Mouse (Mus musculus) intestine, postnatal 0 days (tissue): ENCODE measurements around the gene Ezh2. TPM values are rescaled to one million over a fixed set of nuclear protein-coding genes. Genes with fewer than 3 reads are reported as not detected.

Experiments
- ATAC-seq: fragments of 200-750 bp; cut with Nextera tagmentation; 2 replicates; pipeline ENCODE4 v1.8.0; 2017; ENCODE audit warnings: mild to moderate bottlenecking, moderate TSS enrichment, moderate library complexity
- H3K27ac ChIP-seq: fragments of 300-500 bp; sonication (generic); 2 replicates; pipeline ENCODE4 v1.5.1; 2014; ENCODE audit warnings: mild to moderate bottlenecking, low read depth, low read length, moderate library complexity
- H3K27me3 ChIP-seq: fragments of 300-500 bp; sonication (generic); replicated peaks from 2 replicates; pipeline ENCODE4 v1.6.1; 2014; ENCODE audit warnings: low read length, mixed read lengths; ENCODE audit not compliant: control insufficient read depth, insufficient read depth
- H3K36me3 ChIP-seq: fragments of 300-500 bp; sonication (generic); 2 replicates; pipeline ENCODE4 v1.6.1; 2014; ENCODE audit warnings: mild to moderate bottlenecking, moderate library complexity; ENCODE audit not compliant: control insufficient read depth, insufficient read depth
- H3K4me1 ChIP-seq: fragments of 300-500 bp; sonication (generic); replicated peaks from 2 replicates; pipeline ENCODE4 v1.6.1; 2014; ENCODE audit warnings: antibody characterized with exemption, low read length, mixed read lengths; ENCODE audit not compliant: control insufficient read depth, insufficient read depth
- H3K4me2 ChIP-seq: fragments of 300-500 bp; sonication (generic); replicated peaks from 2 replicates; pipeline ENCODE4 v1.6.1; 2014; ENCODE audit warnings: low read depth, mild to moderate bottlenecking, moderate library complexity
- H3K4me3 ChIP-seq: fragments of 300-500 bp; sonication (generic); 2 replicates; pipeline ENCODE4 v1.5.1; 2014; ENCODE audit warnings: low read depth, low read length
- H3K9ac ChIP-seq: fragments of 300-500 bp; sonication (generic); 2 replicates; pipeline ENCODE4 v1.6.1; 2014; ENCODE audit warnings: mild to moderate bottlenecking, low read depth, low read length
- H3K9me3 ChIP-seq: fragments of 300-500 bp; sonication (generic); 2 replicates; pipeline ENCODE4 v1.6.1; 2016; ENCODE audit warnings: mixed run types; ENCODE audit not compliant: control insufficient read depth
- CTCF ChIP-seq: sonication (generic); IDR thresholded peaks from 2 replicates; pipeline ENCODE4 v1.5.1; 2016; ENCODE audit warnings: low read depth, mild to moderate bottlenecking, control low read depth, antibody characterized with exemption, moderate library complexity
- WGBS: fragments of 180-500 bp; shearing (Covaris S2); extraction: QIAGEN DNeasy Blood & Tissue Kit; methylation state at CpG from one replicate; pipeline ENCODE4 v1.1.7; 2014; 5-methylcytosine and 5-hydroxymethylcytosine counted together
- polyA plus RNA-seq: library from polyadenylated mRNA; unstranded; fragments of >200 nt; fragmentation: Nextera tagmentation; extraction: Ambion mirVana; gene quantifications from 2 replicates; pipeline ENCODE4 v1.2.1, GENCODE M21; 2015

The Ezh2 gene
- polyA plus RNA-seq, 1 experiment from 2014 or later = 38.7 TPM

DNA sequence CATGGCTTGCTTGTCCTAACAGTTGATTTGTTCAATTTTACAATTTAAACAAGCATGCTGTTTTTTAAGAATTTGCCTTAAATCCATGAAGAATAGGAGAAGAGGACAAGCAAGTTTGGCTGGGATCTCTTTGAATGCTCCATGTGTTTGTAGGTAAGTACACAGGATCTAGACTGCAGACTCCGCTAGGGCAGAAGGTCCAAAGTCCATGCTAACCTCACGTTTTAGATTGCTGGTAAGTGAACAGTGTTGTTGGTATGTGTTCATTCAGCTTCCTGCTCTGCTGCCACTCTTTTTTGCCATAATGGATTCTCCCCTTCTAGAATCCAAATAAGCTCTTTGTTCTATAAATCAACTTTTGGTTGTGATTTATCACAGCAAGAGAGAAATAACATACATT is 68.0 kb downstream of the Ezh2 start:
- no peak overlapping the region for H3K4me2 ChIP-seq
- no peaks in the 10 kb centered on the region for H3K27me3 ChIP-seq
- H3K9ac ChIP-seq = no peak overlapping the region
- H3K36me3 ChIP-seq = peaks cover 49% of the 10 kb centered on the region
- H3K9me3 ChIP-seq = no peaks in the 10 kb centered on the region
- no peak for TF ChIP-seq CTCF
- 34% methylated on average over 2 of the region's 2 CpGs for WGBS
- no peak overlapping the region for H3K4me3 ChIP-seq
- no peak overlapping the region for H3K27ac ChIP-seq
- 0 out of 2 replicates have a peak, but pooled peaks have one; percentile 53 for ATAC-seq
- H3K4me1 ChIP-seq = no peaks in the 10 kb centered on the region

DNA sequence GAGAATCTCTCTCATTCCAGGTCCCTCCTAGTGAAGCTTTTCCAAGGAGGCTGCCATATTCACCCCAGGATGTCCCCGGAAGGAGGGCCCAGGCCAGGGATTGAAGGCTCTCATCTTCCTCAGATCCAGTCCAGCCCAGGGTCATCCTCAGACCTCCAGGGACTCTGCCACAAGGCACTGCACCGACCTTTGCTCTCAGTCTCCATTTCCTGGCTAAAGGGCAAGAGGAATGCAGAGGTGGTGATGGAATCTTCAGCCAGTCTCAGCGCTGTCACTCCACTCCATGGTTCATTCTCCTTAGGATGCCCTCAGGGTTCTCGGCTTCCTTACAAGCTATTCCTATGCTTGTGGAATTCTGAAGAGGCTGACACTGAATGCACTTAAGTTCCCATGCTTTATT is 68.7 kb downstream of the Ezh2 start:
- H3K36me3 ChIP-seq = peaks cover 53% of the 10 kb centered on the region
- no peaks in the 10 kb centered on the region for H3K9me3 ChIP-seq
- no peak overlapping the region for H3K27ac ChIP-seq
- H3K27me3 ChIP-seq = no peaks in the 10 kb centered on the region
- ATAC-seq = no peak
- TF ChIP-seq CTCF = no peak
- 81% methylated on average over 4 of the region's 4 CpGs for WGBS
- no peak overlapping the region for H3K9ac ChIP-seq
- H3K4me1 ChIP-seq = no peaks in the 10 kb centered on the region
- no peak overlapping the region for H3K4me3 ChIP-seq
- H3K4me2 ChIP-seq = no peak overlapping the region

DNA sequence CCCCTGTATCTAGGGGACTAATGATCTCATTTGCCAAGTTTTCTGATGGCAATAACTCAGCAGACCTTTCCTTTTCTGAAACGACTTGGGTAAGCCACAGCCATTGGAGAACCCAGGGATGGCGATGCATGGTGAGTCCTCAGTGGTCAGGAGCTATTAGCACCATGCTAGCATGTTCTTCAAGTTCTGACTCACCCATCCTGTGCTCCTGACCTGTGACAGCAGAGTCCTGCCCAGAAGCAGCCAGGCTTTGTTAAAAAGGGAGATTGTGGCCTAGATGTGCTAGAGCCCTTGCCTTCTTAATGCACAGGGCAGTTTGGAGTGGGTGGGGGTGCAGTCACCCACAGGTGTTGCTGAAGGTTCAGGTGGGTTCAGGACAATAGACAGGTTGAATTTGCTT is 70.1 kb downstream of the Ezh2 start:
- Histone ChIP-seq H3K27me3 (no peaks in the 10 kb centered on the region), H3K9me3 (no peaks in the 10 kb centered on the region), H3K4me3 (no peak overlapping the region), H3K27ac (no peak overlapping the region), H3K36me3 (peaks cover 61% of the 10 kb centered on the region), H3K9ac (no peak overlapping the region), H3K4me1 (no peaks in the 10 kb centered on the region), H3K4me2 (no peak overlapping the region)
- WGBS = 69% methylated on average over 2 of the region's 2 CpGs
- ATAC-seq = no peak
- no peak for TF ChIP-seq CTCF

DNA sequence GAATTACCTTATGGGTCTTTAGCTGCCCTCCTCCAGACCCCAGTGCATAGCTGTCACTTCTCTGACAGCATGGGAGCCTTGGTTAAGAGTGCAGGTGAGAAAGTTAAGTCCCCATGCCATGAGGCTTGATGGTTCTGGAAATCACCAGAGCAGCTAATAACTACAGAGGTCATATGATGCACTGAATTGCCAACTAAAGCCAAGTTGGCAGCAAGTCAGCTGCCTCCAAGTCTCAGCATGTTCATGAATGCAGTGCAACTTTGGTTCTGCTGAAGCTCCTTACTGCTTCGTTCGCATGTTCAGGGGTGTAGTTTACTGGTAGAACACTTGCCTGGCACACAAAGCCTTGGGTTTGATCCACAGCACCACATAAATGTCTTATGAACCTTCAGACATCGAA is 72.7 kb downstream of the Ezh2 start:
- H3K9me3 ChIP-seq = no peaks in the 10 kb centered on the region
- H3K9ac ChIP-seq = no peak overlapping the region
- ATAC-seq = no peak
- peaks cover 78% of the 10 kb centered on the region for H3K36me3 ChIP-seq
- H3K4me2 ChIP-seq = no peak overlapping the region
- no peak overlapping the region for H3K27ac ChIP-seq
- H3K27me3 ChIP-seq = no peaks in the 10 kb centered on the region
- TF ChIP-seq CTCF = no peak
- H3K4me1 ChIP-seq = no peaks in the 10 kb centered on the region
- 96% methylated on average over 3 of the region's 3 CpGs for WGBS
- H3K4me3 ChIP-seq = no peak overlapping the region

DNA sequence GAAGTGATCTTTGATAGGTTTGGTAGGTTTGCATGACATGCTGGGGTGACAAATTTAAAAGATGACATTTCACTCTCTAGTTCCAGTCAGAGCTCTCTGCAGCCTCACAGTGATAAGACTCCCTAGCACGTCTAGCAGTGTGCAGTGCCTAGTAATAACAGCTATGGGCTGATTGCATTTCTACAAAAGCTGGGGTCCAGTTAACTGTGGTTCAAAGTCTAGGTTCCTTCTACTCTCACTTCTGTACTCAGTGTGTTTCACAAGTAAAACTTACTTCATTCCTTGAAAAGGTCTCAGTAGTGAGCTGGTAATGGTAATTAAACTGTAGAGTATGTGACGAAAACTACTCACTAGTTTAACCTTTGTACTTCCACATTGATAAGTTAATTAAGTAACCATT is 75.1 kb downstream of the Ezh2 start:
- peak; percentile 69 for ATAC-seq
- WGBS = 49% methylated on average over 2 of the region's 2 CpGs
- Histone ChIP-seq H3K9me3 (no peaks in the 10 kb centered on the region), H3K4me2 (no peak overlapping the region), H3K27me3 (no peaks in the 10 kb centered on the region), H3K4me3 (no peak overlapping the region), H3K9ac (no peak overlapping the region), H3K4me1 (no peaks in the 10 kb centered on the region), H3K36me3 (peaks cover 87% of the 10 kb centered on the region), H3K27ac (no peak overlapping the region)
- no peak for TF ChIP-seq CTCF

DNA sequence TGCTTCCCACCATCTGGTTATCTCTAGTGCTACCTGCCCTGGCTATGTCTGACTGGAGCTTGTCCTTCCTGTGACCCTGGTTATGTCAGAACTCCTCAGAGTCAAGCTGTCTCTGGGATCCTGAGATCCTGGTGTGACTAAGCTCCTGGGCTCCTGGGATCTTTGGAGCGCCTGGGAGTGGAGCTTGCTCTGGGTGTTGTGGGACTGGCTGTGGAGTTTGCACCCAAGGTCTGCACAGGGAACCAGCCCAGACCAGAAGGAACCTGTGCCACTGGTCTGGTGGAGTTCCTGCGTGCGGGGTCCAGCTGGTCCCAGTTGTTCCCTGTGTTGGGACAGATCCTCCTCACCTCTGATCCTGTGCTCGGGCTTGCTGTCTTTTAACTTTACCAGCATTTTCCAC is 100.6 kb downstream of the Ezh2 start:
- Histone ChIP-seq H3K4me2 (no peak overlapping the region), H3K4me1 (0 out of 2 replicates have a peak, but pooled peaks cover 2% of the 10 kb centered on the region), H3K4me3 (no peak overlapping the region), H3K27ac (peak overlapping the region; percentile 2), H3K9me3 (no peaks in the 10 kb centered on the region), H3K27me3 (no peaks in the 10 kb centered on the region), H3K9ac (no peak overlapping the region), H3K36me3 (no peaks in the 10 kb centered on the region)
- ATAC-seq = peak; percentile 95
- WGBS = 54% methylated on average over 4 of the region's 4 CpGs
- TF ChIP-seq CTCF = no peak

DNA sequence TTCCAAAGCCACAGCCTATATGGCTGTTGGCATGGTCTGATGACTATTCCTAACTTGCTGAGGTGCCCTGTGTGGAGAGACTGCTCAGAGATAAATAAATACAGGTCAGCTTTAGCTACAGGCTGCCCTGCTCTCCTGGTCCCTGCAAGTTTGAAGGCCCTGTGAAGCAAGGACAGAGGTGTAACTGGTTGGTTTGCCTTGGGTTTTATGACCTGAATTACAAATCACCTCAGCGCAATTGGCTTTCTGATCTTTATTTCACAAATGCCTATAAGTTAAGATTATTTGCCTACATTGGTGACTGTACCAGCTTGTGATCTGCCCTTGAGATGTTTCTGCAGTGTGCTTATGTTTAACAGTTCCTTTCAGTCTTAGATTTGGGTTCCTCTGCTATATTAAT is 113.1 kb downstream of the Ezh2 start:
- ATAC-seq = no peak
- WGBS = 37% methylated on average over 1 of the region's 1 CpGs
- H3K4me1 ChIP-seq = peaks cover 8% of the 10 kb centered on the region; the same call in 1 of the 2 replicates
- H3K36me3 ChIP-seq = no peaks in the 10 kb centered on the region
- no peak overlapping the region for H3K27ac ChIP-seq
- H3K4me3 ChIP-seq = no peak overlapping the region
- H3K4me2 ChIP-seq = no peak overlapping the region
- TF ChIP-seq CTCF = no peak
- no peaks in the 10 kb centered on the region for H3K27me3 ChIP-seq
- no peak overlapping the region for H3K9ac ChIP-seq
- H3K9me3 ChIP-seq = no peaks in the 10 kb centered on the region

Other genes with a start within 250 kb of the Ezh2 start
- 65.2 and 66.4 TPM in 2 replicates for gene Cul1, start 141.9 kb downstream of the Ezh2 start, polyA plus RNA-seq
- 95.9 and 97.3 TPM in 2 replicates for gene Pdia4, start 218.1 kb upstream of the Ezh2 start, polyA plus RNA-seq
- 0.61 and 0.69 TPM in 2 replicates for gene Zfp786, start 235.5 kb upstream of the Ezh2 start, polyA plus RNA-seq
- gene Zfp398, start 240.3 kb upstream of the Ezh2 start, polyA plus RNA-seq = 2.8 and 3.8 TPM in 2 replicates